Mouse (Mus musculus): ENCODE results near the gene Teddm1a. TPM values are rescaled to one million over a fixed set of nuclear protein-coding genes. Genes with fewer than 3 reads are reported as not detected.
"Not testable (repeated sequence)": the region's sequence is repeated elsewhere in the genome, so short reads cannot be mapped to it uniquely, and the experiment has no call there.

Teddm1a gene
- total and polyA plus RNA-seq, 2 experiments from 2014 or later, result not detected

DNA sequence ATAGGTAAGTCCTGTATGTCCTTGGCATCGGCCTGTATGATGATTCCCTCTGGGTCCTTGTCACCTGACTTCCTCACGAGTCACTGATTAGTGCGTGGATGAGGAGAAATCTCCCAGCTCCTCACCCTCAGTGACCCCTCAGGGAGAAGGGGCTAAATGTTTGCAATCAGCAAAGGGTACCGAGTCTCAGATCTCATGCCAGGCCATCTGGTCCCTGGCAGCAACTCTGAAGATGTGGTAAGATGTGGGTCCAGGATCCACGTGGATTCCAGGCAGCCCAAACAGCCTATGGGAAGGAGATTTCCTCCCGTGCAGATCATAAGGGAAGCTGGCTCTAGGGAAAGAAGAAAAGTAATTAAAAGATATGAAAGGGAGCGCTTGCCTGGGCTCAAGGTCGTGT is 35.6 kb upstream of the Teddm1a start:
- no peak overlapping the region for H3K4me2 ChIP-seq (ENCODE audit: low read depth, low read length)
- no peaks in the 10 kb centered on the region for H3K36me3 ChIP-seq (replicated peaks; ENCODE audit: control insufficient read depth, insufficient read depth, low read length)
- WGBS, result 68% methylated on average over 8 of the region's 8 CpGs
- DNase-seq (ENCODE audit: low spot score) (no peak), ATAC-seq (ENCODE audit: insufficient read depth, low read depth) (no peak)
- H3K27me3 ChIP-seq (ENCODE audit: control insufficient read depth, insufficient read depth, low read length), result no peaks in the 10 kb centered on the region
- no peak for TF ChIP-seq EP300 (IDR thresholded peaks at IDR 0.05; ENCODE audit: low read depth)
- no peak for TF ChIP-seq CTCF (IDR thresholded peaks at IDR 0.05; ENCODE audit: low read depth)
- H3K4me1 ChIP-seq (ENCODE audit: control insufficient read depth, insufficient read depth), result no peaks in the 10 kb centered on the region
- H3K27ac ChIP-seq (ENCODE audit: low read depth), result no peak overlapping the region
- no peak overlapping the region for H3K4me3 ChIP-seq (ENCODE audit: low read depth, low read length)
- no peaks in the 10 kb centered on the region for H3K9me3 ChIP-seq (replicated peaks; ENCODE audit: control insufficient read depth, low read length)
- H3K9ac ChIP-seq (replicated peaks; ENCODE audit: low read depth, low read length), result no peak overlapping the region

DNA sequence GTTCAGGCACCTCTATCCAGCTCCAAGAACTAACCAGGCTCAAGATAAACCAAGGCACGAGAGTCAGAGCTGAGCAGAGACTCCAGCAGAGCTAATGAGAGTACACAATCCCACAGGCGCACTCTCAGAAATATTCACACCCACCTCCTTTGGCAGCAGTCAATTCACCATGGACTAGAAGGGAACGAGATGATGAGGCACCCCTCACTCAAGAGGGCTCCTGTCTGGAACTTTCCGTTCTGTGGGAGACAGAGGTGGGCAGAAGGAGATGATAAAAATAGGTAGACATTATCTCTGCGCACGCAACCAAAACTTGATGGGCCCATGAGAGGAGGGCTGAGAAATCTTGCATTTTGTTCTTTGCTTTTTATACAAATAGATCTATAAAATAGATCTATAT is 17.5 kb upstream of the Teddm1a start, which contains the start of gene Teddm1b:
Gene Teddm1b, plus strand, starts transcription at position 301 of the 400 bp plus-strand sequence.
- no peaks in the 10 kb centered on the region for H3K9me3 ChIP-seq (replicated peaks; ENCODE audit: control insufficient read depth, low read length)
- no peak within 1 kb of the TSS for H3K4me2 ChIP-seq (ENCODE audit: low read depth, low read length)
- H3K9ac ChIP-seq (replicated peaks; ENCODE audit: low read depth, low read length), result no peak within 1 kb of the TSS
- ATAC-seq (ENCODE audit: insufficient read depth, low read depth) (no peak), DNase-seq (ENCODE audit: low spot score) (no peak)
- TF ChIP-seq CTCF (IDR thresholded peaks at IDR 0.05; ENCODE audit: low read depth) (no peak), EP300 (IDR thresholded peaks at IDR 0.05; ENCODE audit: low read depth) (no peak)
- H3K36me3 ChIP-seq (replicated peaks; ENCODE audit: control insufficient read depth, insufficient read depth, low read length), result no peaks in the 10 kb centered on the region
- WGBS, result 67% methylated on average over 6 of the region's 6 CpGs
- H3K27me3 ChIP-seq (ENCODE audit: control insufficient read depth, insufficient read depth, low read length), result no peaks in the 10 kb centered on the region
- H3K4me1 ChIP-seq (ENCODE audit: control insufficient read depth, insufficient read depth), result no peaks in the 10 kb centered on the region
- no peak within 1 kb of the TSS for H3K4me3 ChIP-seq (ENCODE audit: low read depth, low read length)
- no peak within 1 kb of the TSS for H3K27ac ChIP-seq (ENCODE audit: low read depth)

DNA sequence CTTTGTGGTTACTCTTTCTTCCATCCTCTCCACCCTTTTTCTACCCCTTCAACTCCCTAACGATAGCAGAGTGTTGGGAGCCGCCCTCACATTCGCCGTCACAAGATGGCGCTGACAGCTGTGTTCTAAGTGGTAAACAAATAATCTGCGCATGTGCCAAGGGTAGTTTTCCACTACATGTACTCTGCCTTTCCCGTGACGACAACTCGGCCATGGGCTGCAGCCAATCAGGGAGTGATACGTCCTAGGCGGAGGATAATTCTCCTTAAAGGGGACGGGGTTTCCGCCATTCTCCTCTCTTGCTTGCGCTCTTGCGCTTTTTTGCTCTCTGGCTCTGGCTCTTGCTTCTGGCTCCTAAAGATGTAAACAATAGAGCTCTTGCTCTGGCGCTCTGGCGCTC is 11.2 kb upstream of the Teddm1a start:
- H3K27me3 ChIP-seq (ENCODE audit: control insufficient read depth, insufficient read depth, low read length), result not testable (repeated sequence)
- WGBS, result 93% methylated on average over 17 of the region's 17 CpGs

GRCm38 (mm10) chr1:153886024-153886633 is 5.4 kb upstream of the Teddm1a start:
- no peak for TF ChIP-seq CTCF (IDR thresholded peaks at IDR 0.05; ENCODE audit: low read depth)
- no peak for TF ChIP-seq EP300 (IDR thresholded peaks at IDR 0.05; ENCODE audit: low read depth)
- Histone ChIP-seq H3K9me3 (replicated peaks; ENCODE audit: control insufficient read depth, low read length) (no peaks in the 10 kb centered on the region), H3K36me3 (replicated peaks; ENCODE audit: control insufficient read depth, insufficient read depth, low read length) (no peaks in the 10 kb centered on the region), H3K4me1 (ENCODE audit: control insufficient read depth, insufficient read depth) (no peaks in the 10 kb centered on the region), H3K9ac (replicated peaks; ENCODE audit: low read depth, low read length) (no peak overlapping the region), H3K4me2 (ENCODE audit: low read depth, low read length) (no peak overlapping the region), H3K27ac (ENCODE audit: low read depth) (no peak overlapping the region), H3K27me3 (ENCODE audit: control insufficient read depth, insufficient read depth, low read length) (no peaks in the 10 kb centered on the region), H3K4me3 (ENCODE audit: low read depth, low read length) (no peak overlapping the region)
- DNase-seq (ENCODE audit: low spot score), result no peak
- 31% methylated on average over 17 of the region's 17 CpGs for WGBS
- ATAC-seq (ENCODE audit: insufficient read depth, low read depth), result no peak

More for the DNA sequence above, 11.2 kb upstream of the Teddm1a start:
- not testable (repeated sequence) for H3K4me2 ChIP-seq (ENCODE audit: low read depth, low read length); H3K9me3 ChIP-seq (replicated peaks; ENCODE audit: control insufficient read depth, low read length); H3K4me1 ChIP-seq (ENCODE audit: control insufficient read depth, insufficient read depth); H3K9ac ChIP-seq (replicated peaks; ENCODE audit: low read depth, low read length); H3K4me3 ChIP-seq (ENCODE audit: low read depth, low read length); H3K27ac ChIP-seq (ENCODE audit: low read depth); H3K36me3 ChIP-seq (replicated peaks; ENCODE audit: control insufficient read depth, insufficient read depth, low read length); ATAC-seq (ENCODE audit: insufficient read depth, low read depth); DNase-seq (ENCODE audit: low spot score)

DNA sequence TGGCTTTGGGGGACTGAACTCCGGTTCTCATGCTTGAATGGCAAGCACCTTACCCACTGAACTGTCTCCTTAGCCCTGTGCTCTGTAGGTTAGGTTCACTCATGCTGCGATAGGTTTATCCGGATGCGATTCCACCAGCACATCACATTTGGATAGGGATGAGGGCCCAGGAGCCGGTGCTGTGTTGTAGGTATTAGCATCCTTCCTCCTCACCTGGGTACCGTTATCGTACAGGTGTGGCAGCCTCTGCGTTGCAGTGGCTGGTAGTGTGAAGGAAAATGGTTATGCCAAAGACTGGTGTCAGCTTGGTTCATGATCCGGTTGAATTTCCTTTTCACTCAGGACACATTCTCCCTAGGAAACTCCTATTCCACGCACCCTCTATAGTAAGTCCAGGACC is 1.4 kb upstream of the Teddm1a start:
- H3K4me1 ChIP-seq (ENCODE audit: control insufficient read depth, insufficient read depth), result no peaks in the 10 kb centered on the region
- ATAC-seq (ENCODE audit: insufficient read depth, low read depth), result no peak
- TF ChIP-seq CTCF (IDR thresholded peaks at IDR 0.05; ENCODE audit: low read depth) (no peak), EP300 (IDR thresholded peaks at IDR 0.05; ENCODE audit: low read depth) (no peak)
- H3K4me3 ChIP-seq (ENCODE audit: low read depth, low read length), result no peak overlapping the region
- 0 out of 2 replicates have a peak, but pooled peaks cover 4% of the 10 kb centered on the region for H3K27me3 ChIP-seq (ENCODE audit: control insufficient read depth, insufficient read depth, low read length)
- no peaks in the 10 kb centered on the region for H3K36me3 ChIP-seq (replicated peaks; ENCODE audit: control insufficient read depth, insufficient read depth, low read length)
- WGBS, result 92% methylated on average over 10 of the region's 10 CpGs
- no peak overlapping the region for H3K9ac ChIP-seq (replicated peaks; ENCODE audit: low read depth, low read length)
- no peak overlapping the region for H3K27ac ChIP-seq (ENCODE audit: low read depth)
- no peaks in the 10 kb centered on the region for H3K9me3 ChIP-seq (replicated peaks; ENCODE audit: control insufficient read depth, low read length)
- no peak overlapping the region for H3K4me2 ChIP-seq (ENCODE audit: low read depth, low read length)
- DNase-seq (ENCODE audit: low spot score), result no peak

DNA sequence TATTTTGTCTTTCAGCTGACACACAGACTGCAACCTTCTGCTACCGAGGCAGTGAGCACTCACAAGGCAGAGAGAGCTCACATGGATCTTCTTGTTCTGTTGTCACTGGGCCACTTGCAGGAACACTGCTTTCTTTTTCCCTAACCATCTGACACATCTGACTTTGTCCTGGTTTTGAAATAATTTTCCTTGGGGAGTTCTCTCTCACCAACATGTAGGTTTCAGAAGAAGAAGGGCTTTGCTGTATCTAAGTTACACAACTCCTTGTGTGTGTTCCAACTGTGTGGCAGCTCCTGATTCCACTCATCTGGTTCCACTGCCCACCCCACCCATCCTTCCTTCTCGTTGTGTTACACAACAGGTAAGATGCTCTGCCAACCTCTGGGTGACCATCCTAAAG is 2.2 kb downstream of the Teddm1a start:
- Histone ChIP-seq H3K9me3 (replicated peaks; ENCODE audit: control insufficient read depth, low read length) (no peaks in the 10 kb centered on the region), H3K4me2 (ENCODE audit: low read depth, low read length) (no peak overlapping the region), H3K36me3 (replicated peaks; ENCODE audit: control insufficient read depth, insufficient read depth, low read length) (no peaks in the 10 kb centered on the region), H3K4me1 (ENCODE audit: control insufficient read depth, insufficient read depth) (no peaks in the 10 kb centered on the region), H3K9ac (replicated peaks; ENCODE audit: low read depth, low read length) (no peak overlapping the region), H3K4me3 (ENCODE audit: low read depth, low read length) (no peak overlapping the region), H3K27me3 (ENCODE audit: control insufficient read depth, insufficient read depth, low read length) (0 out of 2 replicates have a peak, but pooled peaks cover 4% of the 10 kb centered on the region), H3K27ac (ENCODE audit: low read depth) (no peak overlapping the region)
- 45% methylated on average over 2 of the region's 2 CpGs for WGBS
- DNase-seq (ENCODE audit: low spot score) (no peak), ATAC-seq (ENCODE audit: insufficient read depth, low read depth) (no peak)
- no peak for TF ChIP-seq CTCF (IDR thresholded peaks at IDR 0.05; ENCODE audit: low read depth)
